Mouse (Mus musculus) lung, embryonic 16.5 days (tissue): Measurements from ENCODE around the gene Tmem52b. TPM values are rescaled to one million over a fixed set of nuclear protein-coding genes. Genes with fewer than 3 reads are reported as not detected.

ENCODE experiments used
- ATAC-seq: fragments of 200-750 bp; cut with Nextera tagmentation; 2 replicates; pipeline ENCODE4 v1.8.0; 2017; ENCODE audit warnings: low read depth, mild to moderate bottlenecking, moderate library complexity
- H3K27ac ChIP-seq: fragments of 300-500 bp; sonication (generic); 2 replicates; pipeline ENCODE4 v1.5.1; 2014; ENCODE audit warnings: mild to moderate bottlenecking, control low read depth, low read length
- H3K27me3 ChIP-seq: fragments of 300-500 bp; sonication (generic); 2 replicates; pipeline ENCODE4 v1.6.1; 2014; ENCODE audit warnings: low read depth, low read length, mixed read lengths; ENCODE audit not compliant: control insufficient read depth, insufficient read depth
- H3K36me3 ChIP-seq: fragments of 300-500 bp; sonication (generic); 2 replicates; pipeline ENCODE4 v1.6.1; 2014; ENCODE audit warnings: low read length; ENCODE audit not compliant: control insufficient read depth, insufficient read depth
- H3K4me1 ChIP-seq: fragments of 300-500 bp; sonication (generic); replicated peaks from 2 replicates; pipeline ENCODE4 v1.6.1; 2014; ENCODE audit warnings: low read length, mixed read lengths; ENCODE audit not compliant: control insufficient read depth, insufficient read depth
- H3K4me2 ChIP-seq: fragments of 300-500 bp; sonication (generic); 2 replicates; pipeline ENCODE4 v1.6.1; 2014; ENCODE audit warnings: low read depth, low read length, control low read depth
- H3K4me3 ChIP-seq: fragments of 300-500 bp; sonication (generic); 2 replicates; pipeline ENCODE4 v1.5.1; 2014; ENCODE audit warnings: mild to moderate bottlenecking, low read length, control low read depth
- H3K9ac ChIP-seq: fragments of 300-500 bp; sonication (generic); 2 replicates; pipeline ENCODE4 v1.6.1; 2014; ENCODE audit warnings: low read length, control low read depth
- H3K9me3 ChIP-seq: fragments of 300-500 bp; sonication (generic); 2 replicates; pipeline ENCODE4 v1.6.1; 2016; ENCODE audit warnings: low read length; ENCODE audit not compliant: control insufficient read depth
- WGBS: fragments of 180-500 bp; shearing (Covaris S2); extraction: QIAGEN DNeasy Blood & Tissue Kit; methylation state at CpG from one replicate; pipeline ENCODE4 v1.1.7; 2014; 5-methylcytosine and 5-hydroxymethylcytosine counted together
- polyA plus RNA-seq: library from polyadenylated mRNA; unstranded; fragments of >200 nt; fragmentation: Nextera tagmentation; extraction: Ambion mirVana; gene quantifications from 2 replicates; pipeline ENCODE4 v1.2.1, GENCODE M21; 2015

Gene Tmem52b
- polyA plus RNA-seq, 1 experiment from 2014 or later, result 0.09 TPM

GRCm38 (mm10) chr6:129526069-129526468 is 13.7 kb downstream of the Tmem52b start:
- H3K27ac ChIP-seq, result no peak overlapping the region
- H3K9me3 ChIP-seq, result no peaks in the 10 kb centered on the region
- H3K4me2 ChIP-seq, result no peak overlapping the region
- H3K36me3 ChIP-seq, result no peaks in the 10 kb centered on the region
- no peak for ATAC-seq
- no peaks in the 10 kb centered on the region for H3K27me3 ChIP-seq
- H3K9ac ChIP-seq, result no peak overlapping the region
- no peak overlapping the region for H3K4me3 ChIP-seq
- H3K4me1 ChIP-seq, result no peaks in the 10 kb centered on the region

GRCm38 (mm10) chr6:129527416-129527815 is 15.1 kb downstream of the Tmem52b start:
- no peak overlapping the region for H3K4me2 ChIP-seq
- WGBS, result 57% methylated on average over 2 of the region's 2 CpGs
- no peak for ATAC-seq
- H3K36me3 ChIP-seq, result no peaks in the 10 kb centered on the region
- H3K27ac ChIP-seq, result no peak overlapping the region
- H3K9ac ChIP-seq, result no peak overlapping the region
- no peaks in the 10 kb centered on the region for H3K27me3 ChIP-seq
- peaks cover 2% of the 10 kb centered on the region for H3K4me1 ChIP-seq
- H3K9me3 ChIP-seq, result no peaks in the 10 kb centered on the region
- no peak overlapping the region for H3K4me3 ChIP-seq

- Histone ChIP-seq H3K4me3 (no peak overlapping the region), H3K36me3 (no peaks in the 10 kb centered on the region), H3K4me1 (peaks cover 11% of the 10 kb centered on the region), H3K9ac (no peak overlapping the region), H3K9me3 (no peaks in the 10 kb centered on the region), H3K4me2 (no peak overlapping the region), H3K27ac (no peak overlapping the region), H3K27me3 (no peaks in the 10 kb centered on the region)
- 64% methylated on average over 1 of the region's 1 CpGs for WGBS
- no peak for ATAC-seq
Measured at GRCm38 (mm10) chr6:129529605-129530004, 17.2 kb downstream of the Tmem52b start.

GRCm38 (mm10) chr6:129530261-129530660 is 17.9 kb downstream of the Tmem52b start:
- no peak for ATAC-seq
- no peak overlapping the region for H3K4me2 ChIP-seq
- no peaks in the 10 kb centered on the region for H3K27me3 ChIP-seq
- no peaks in the 10 kb centered on the region for H3K36me3 ChIP-seq
- H3K4me1 ChIP-seq, result peaks cover 17% of the 10 kb centered on the region
- H3K4me3 ChIP-seq, result no peak overlapping the region
- no peak overlapping the region for H3K27ac ChIP-seq
- no peak overlapping the region for H3K9ac ChIP-seq
- no peaks in the 10 kb centered on the region for H3K9me3 ChIP-seq

DNA sequence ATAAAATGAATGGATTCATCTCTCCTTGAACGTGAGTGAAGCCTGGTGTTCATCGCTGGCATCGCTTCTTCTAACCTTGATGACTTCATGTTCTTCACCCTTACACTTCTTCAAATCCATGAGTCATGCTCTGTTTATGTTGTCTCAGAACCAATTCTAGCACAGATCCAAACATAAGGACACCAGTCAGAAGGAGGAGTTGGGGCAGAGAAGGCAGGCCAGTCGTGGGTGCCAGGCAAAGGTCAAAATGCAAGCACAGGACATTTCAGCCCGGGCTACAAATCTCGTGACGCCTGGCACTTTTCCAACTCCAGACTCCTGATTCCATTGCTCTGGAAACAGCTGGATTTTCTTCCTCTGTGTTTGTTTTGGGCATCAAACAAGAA is 20.2 kb downstream of the Tmem52b start:
- H3K27me3 ChIP-seq, result no peaks in the 10 kb centered on the region
- 26% methylated on average over 7 of the region's 7 CpGs for WGBS
- peak overlapping the region; percentile 83 for H3K4me2 ChIP-seq
- peak overlapping the region; percentile 4; the same call in 1 of the 2 replicates for H3K27ac ChIP-seq
- H3K9me3 ChIP-seq, result no peaks in the 10 kb centered on the region
- no peaks in the 10 kb centered on the region for H3K36me3 ChIP-seq
- peak; percentile 56 for ATAC-seq
- peaks cover 20% of the 10 kb centered on the region for H3K4me1 ChIP-seq
- peak overlapping the region; percentile 30; the same call in 1 of the 2 replicates for H3K9ac ChIP-seq
- peak overlapping the region; percentile 67 for H3K4me3 ChIP-seq

- ATAC-seq, result peak; percentile 89
- Histone ChIP-seq H3K27me3 (no peaks in the 10 kb centered on the region), H3K4me1 (peaks cover 20% of the 10 kb centered on the region), H3K4me2 (peak within 1 kb of the TSS; percentile 83), H3K9me3 (no peaks in the 10 kb centered on the region), H3K9ac (peak within 1 kb of the TSS; percentile 75), H3K27ac (peak within 1 kb of the TSS; percentile 39), H3K36me3 (no peaks in the 10 kb centered on the region), H3K4me3 (peak within 1 kb of the TSS; percentile 67)
- under 1% methylated on average over 55 of the region's 55 CpGs for WGBS
Measured at GRCm38 (mm10) chr6:129532942-129533860, 20.8 kb downstream of the Tmem52b start, which contains the start of gene Gabarapl1. Gene Gabarapl1, plus strand, starts transcription at chr6:129533160.

DNA sequence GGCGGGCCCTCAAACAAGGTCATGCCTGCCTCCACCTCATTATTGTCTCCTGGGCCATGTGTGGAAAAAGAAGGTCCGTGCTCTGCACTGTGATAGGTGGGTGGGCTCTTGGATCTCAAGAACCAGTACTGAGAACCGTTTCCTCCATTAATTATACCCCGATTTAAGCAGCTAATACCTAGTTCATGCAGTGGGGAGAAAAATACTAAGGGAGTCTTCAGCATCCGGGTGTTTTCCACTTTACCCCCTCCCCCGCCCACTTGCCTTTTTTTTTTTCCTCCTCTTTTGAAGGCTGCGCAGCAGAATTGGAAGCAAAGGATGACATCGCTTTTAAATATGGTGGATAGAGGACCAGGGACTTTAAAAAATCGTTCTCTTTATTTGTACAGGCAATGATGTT is 21.7 kb downstream of the Tmem52b start:
- WGBS, result 6% methylated on average over 9 of the region's 9 CpGs
- H3K4me2 ChIP-seq, result peak overlapping the region; percentile 83

GRCm38 (mm10) chr6:129534627-129535190 is 22.4 kb downstream of the Tmem52b start:
- ATAC-seq, result peak; percentile 26; the same call in 1 of the 2 replicates
- peaks cover 20% of the 10 kb centered on the region for H3K4me1 ChIP-seq
- 26% methylated on average over 4 of the region's 4 CpGs for WGBS
- H3K4me2 ChIP-seq, result peak overlapping the region; percentile 83
- no peaks in the 10 kb centered on the region for H3K9me3 ChIP-seq
- H3K36me3 ChIP-seq, result 0 out of 2 replicates have a peak, but pooled peaks cover 2% of the 10 kb centered on the region
- H3K9ac ChIP-seq, result no peak overlapping the region
- H3K27me3 ChIP-seq, result no peaks in the 10 kb centered on the region
- peak overlapping the region; percentile 67 for H3K4me3 ChIP-seq
- H3K27ac ChIP-seq, result no peak overlapping the region

More for the DNA sequence above, 21.7 kb downstream of the Tmem52b start:
- ATAC-seq, result peak; percentile 13; the same call in 1 of the 2 replicates
- Histone ChIP-seq H3K4me1 (peaks cover 20% of the 10 kb centered on the region), H3K27me3 (no peaks in the 10 kb centered on the region), H3K4me3 (peak overlapping the region; percentile 67), H3K9ac (peak overlapping the region; percentile 75), H3K27ac (no peak overlapping the region), H3K9me3 (no peaks in the 10 kb centered on the region), H3K36me3 (0 out of 2 replicates have a peak, but pooled peaks cover 2% of the 10 kb centered on the region)

DNA sequence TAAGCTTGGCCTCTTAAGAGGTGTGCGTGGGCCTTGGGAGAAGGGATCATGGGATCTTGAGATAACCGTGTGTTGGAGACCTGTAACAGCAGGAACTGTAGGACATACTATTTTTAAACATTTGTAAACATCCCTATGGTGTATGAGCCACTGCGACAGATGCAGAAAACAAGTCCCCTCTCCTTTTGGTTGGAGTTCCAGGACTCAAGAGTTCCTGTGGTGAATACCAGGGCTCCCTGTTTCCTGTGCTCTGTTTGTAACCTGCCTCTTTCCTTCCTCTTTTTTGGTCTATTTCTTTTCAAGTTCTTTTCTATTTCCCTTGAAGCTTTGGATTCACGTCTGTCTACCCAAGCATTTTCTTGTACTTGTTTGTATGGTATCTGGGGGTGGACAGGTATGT is 23.4 kb downstream of the Tmem52b start:
- ATAC-seq, result no peak
- Histone ChIP-seq H3K36me3 (0 out of 2 replicates have a peak, but pooled peaks cover 2% of the 10 kb centered on the region), H3K27ac (no peak overlapping the region), H3K27me3 (no peaks in the 10 kb centered on the region), H3K4me1 (peaks cover 20% of the 10 kb centered on the region), H3K9me3 (no peaks in the 10 kb centered on the region), H3K4me3 (no peak overlapping the region), H3K9ac (no peak overlapping the region), H3K4me2 (no peak overlapping the region; the same call in 1 of the 2 replicates)
- WGBS, result 58% methylated on average over 4 of the region's 4 CpGs
